Mouse (Mus musculus) lung, adult 10 weeks (tissue): Measurements from ENCODE around the gene Ttc39a. TPM values are rescaled to one million over a fixed set of nuclear protein-coding genes. Genes with fewer than 3 reads are reported as not detected.

Experiments used
- polyA plus RNA-seq: library from polyadenylated mRNA; stranded (reverse); fragments of 350-450 nt; fragmentation: Illumina TruSeq; extraction: RNeasy Lipid Tissue Mini Kit (QIAGEN cat#74804); gene quantifications from one replicate; pipeline ENCODE4 v1.2.3, GENCODE M21; 2014; ENCODE audit warnings: low read depth, low replicate concordance; ENCODE audit not compliant: insufficient read depth

Gene Ttc39a
- 8.8 TPM for polyA plus RNA-seq

GRCm38 (mm10) chr4:109406486-109407175, at the start of gene Ttc39a:
Ttc39a (plus strand) TSS chr4:109406623.

DNA sequence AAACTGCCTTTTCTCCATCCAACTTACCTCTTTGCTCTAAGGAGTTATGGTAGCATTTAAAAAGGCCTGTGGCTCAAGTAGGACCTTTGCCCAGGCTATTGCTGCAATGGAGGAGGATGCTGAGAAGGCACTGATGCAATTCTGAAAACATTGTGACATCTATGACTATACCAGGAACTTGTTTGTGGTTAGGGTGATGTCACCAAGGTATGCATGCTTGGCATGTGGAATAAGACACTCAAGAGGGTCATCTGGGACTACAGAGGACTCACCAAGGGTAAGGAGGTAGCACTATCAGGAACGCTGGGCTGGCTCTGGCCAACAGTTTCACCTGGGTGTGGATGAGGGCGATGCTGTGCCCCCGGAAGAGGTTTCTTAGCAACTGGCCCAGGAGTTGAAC, 78.2 kb downstream of the Ttc39a start, which contains the start of gene Rnf11:
Gene Rnf11, minus strand, starts transcription at position 108 of the 400 bp plus-strand sequence.

Other genes with a start within 250 kb of the Ttc39a start
- gene Osbpl9, start 204.4 kb upstream of the Ttc39a start, polyA plus RNA-seq = 85.8 TPM
- not detected for gene Calr4, start 172.1 kb upstream of the Ttc39a start, polyA plus RNA-seq
- 34.6 TPM for gene Eps15, start 126.4 kb upstream of the Ttc39a start, polyA plus RNA-seq
- gene Rnf11, start 78.1 kb downstream of the Ttc39a start, polyA plus RNA-seq = 81.8 TPM
- not detected for gene 4930522H14Rik, start 124.7 kb downstream of the Ttc39a start, polyA plus RNA-seq